Mouse (Mus musculus) myocyte (in vitro differentiated cells): ENCODE data around the gene Slc24a2.

ENCODE experiments used
- E2F4 ChIP-seq: IDR thresholded peaks from one replicate; pipeline ENCODE4 v1.6.1; 2011; ENCODE audit warnings: mild to moderate bottlenecking, control low read depth, moderate library complexity; ENCODE audit not compliant: insufficient read depth
- MYOG ChIP-seq, 3 experiments: IDR thresholded peaks; one replicate each; pipeline ENCODE4 v1.6.1; 2011; ENCODE audit warnings: control low read depth in 2 of 3, low read depth in 2 of 3, mild to moderate bottlenecking in 2 of 3; ENCODE audit not compliant: insufficient read length in 2 of 3, control insufficient read depth in 1 of 3, insufficient read depth in 1 of 3
- POLR2A ChIP-seq: IDR thresholded peaks from one replicate; pipeline ENCODE4 v1.6.1; 2011; ENCODE audit warnings: low read depth, mild to moderate bottlenecking, control low read depth, moderate library complexity; ENCODE audit not compliant: insufficient read length

- no peak for TF ChIP-seq MYOG (IDR thresholded peaks at IDR 0.05; ENCODE audit: control insufficient read depth in 1 of 3, insufficient read depth in 1 of 3, insufficient read length in 2 of 3, low read depth in 2 of 3)
- TF ChIP-seq POLR2A: no peak
- TF ChIP-seq E2F4: no peak
Measured at GRCm38 (mm10) chr4:87115726-87116125, 114.6 kb downstream of the Slc24a2 start.
